Mouse (Mus musculus): Measurements from ENCODE around the gene Otoa. TPM values are rescaled to one million over a fixed set of nuclear protein-coding genes. Genes with fewer than 3 reads are reported as not detected.
A peak's percentile ranks its signal among the peaks of the same experiment; 100 is the strongest.

The Otoa gene
- total RNA-seq, 2 experiments from 2014 or later: 0.24 to 0.32 TPM

DNA sequence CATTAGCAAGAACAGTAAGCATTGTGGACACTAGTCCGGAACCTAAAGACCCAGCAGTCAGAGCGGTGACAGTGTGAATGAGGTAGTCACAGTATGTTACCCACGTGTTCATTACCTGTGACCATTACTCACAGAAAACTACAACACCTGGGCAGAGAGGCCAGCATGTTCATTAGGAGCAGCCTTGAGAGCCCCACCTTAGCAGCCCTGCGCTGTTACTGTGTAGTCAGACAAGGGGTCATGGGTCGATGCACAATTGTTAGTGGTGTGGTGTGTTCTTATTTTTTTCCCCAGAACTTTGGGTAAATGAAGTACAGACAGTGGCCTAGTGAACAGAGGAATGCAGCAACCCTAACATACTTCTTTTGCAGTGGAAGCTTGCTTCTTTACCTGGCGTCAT is 4.1 kb upstream of the Otoa start:
- DNase-seq (ENCODE audit: low spot score in 2 of 2): no peak
- intact Hi-C loops (cut with DNase I): loop anchor here (2.0 kb wide), 1 partner anchor 43 kb away; no protein-coding TSS in a partner anchor

DNA sequence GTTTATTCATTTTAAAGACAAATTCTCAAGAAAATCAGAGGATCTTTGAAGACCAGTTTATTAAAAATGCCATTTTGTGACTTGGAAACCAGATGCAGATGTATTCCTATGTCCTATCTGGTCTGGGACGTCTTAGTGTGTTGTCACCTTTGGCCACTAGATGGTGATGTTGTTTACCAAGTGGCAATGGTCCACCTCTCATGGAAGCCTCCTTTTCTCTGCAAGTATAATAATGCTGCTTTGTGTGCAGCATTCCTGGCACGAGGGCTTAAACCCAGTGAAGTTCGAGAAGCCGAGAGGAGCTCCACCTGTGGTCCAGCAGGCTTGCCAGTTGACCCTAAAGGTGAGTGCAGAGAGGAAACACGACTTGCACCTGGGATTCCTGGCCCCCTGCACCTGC is 3.6 kb upstream of the Otoa start:
- peak; percentile 82 to 85 for DNase-seq (ENCODE audit: low spot score in 2 of 2)
- intact Hi-C loops (cut with DNase I): loop anchor here (2.0 kb wide), 1 partner anchor 43 kb away; no protein-coding TSS in a partner anchor

DNA sequence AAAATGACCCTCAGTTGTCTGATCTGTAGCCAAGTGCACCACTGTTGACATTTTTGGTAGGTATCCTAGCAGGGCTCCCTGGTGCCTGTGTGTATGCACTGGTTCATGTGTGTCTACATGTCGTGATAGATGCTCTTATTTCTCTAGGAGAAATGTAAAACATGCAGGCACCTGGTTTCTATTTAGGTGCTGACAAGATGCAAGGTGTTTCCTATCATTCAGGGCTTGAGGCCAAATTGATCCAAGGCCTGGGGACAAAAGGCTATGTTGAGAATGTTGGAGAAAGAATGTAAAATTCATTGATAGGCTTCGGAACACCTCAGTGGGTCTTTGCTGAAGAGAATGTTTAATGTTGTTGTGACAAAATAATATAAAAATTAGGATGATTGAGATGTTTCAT is 366 bp downstream of the Otoa start:
- no peak for DNase-seq (ENCODE audit: low spot score in 2 of 2)
- intact Hi-C loops (cut with DNase I): loop anchor here (10.0 kb wide), 1 partner anchor 563 kb away; no protein-coding TSS in a partner anchor

DNA sequence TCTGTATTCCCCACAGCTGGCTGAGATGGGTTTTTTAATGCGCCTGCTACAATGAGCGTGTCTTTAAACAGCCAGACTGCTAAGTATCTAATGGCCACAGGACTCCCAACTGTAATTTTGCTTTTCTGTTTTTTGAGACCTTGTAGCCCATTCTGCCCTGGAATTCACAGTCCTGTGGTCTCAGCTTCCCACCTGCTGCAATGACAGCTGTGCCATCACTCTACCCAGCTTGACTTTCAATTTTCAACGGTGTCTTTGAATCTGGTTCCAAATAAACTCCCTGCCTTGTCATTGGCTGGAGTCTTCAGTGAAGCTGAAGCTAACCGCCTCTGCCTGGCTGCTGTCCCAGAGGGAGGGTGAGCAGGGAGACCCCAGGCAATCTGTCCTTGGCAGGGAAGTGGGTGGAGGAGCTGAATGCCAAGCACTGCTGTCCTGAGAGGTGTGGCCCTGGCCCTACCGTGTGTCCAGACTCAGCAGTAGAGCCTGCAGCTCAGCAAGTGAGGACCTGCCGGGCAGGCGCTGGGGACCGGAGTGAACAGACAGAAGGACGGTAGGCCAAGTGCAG is 1.6 kb downstream of the Otoa start:
- no peak for DNase-seq (ENCODE audit: low spot score in 2 of 2)
- intact Hi-C loops (cut with DNase I): loop anchor here (10.0 kb wide), 1 partner anchor 562 kb away; no protein-coding TSS in a partner anchor

DNA sequence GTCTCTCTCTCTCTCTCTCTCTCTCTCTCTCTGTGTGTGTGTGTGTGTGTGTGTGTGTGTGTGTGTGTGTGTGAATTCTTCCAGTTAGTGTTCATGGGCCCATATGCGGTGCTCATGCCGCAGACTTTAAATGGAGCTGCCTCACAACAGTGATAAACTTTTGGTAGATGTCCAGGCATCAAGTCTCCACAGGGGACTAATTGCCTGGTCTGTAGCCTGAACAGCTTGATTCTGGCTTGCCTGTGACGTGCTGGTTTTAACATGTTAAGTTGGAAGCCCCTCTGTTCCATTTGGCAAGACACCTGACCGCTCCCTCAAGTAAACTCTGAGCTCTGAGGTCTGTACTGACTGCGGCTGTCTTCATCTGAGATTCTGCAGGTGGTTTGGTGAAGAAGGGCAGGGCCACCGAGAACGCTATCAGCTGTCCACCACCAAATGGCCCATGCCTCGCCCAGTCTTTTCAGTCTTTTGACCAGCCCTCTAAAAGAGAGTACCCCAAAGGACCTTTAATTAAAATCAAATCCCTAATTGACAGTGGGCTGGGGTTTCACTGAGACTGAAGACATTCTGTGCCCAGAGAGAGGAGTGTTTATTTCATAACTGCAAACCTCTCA is 3.5 kb downstream of the Otoa start:
- intact Hi-C loops (cut with DNase I): loop anchor here (10.0 kb wide), 1 partner anchor 560 kb away; no protein-coding TSS in a partner anchor
- DNase-seq (ENCODE audit: low spot score in 2 of 2): no peak

DNA sequence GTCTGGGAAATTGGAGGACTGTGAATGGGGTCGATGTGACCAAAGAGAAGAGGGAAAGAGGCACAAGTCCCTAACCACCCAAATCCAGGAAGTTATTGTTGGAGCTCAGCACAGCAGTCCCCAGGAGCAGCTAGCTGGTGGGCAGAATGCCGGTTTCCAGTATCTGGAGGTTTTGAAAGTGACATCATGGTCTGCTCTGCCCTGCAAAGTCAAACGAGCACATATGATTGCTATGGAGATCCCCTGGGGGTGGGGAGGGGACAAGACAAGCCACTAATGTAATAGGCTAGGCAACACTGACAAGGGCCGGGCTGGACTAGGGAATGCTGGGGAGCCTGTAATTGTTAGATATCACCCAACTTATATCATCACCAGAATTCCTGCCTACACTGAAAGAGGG is 4.0 kb downstream of the Otoa start:
- intact Hi-C loops (cut with DNase I): loop anchor here (10.0 kb wide), 1 partner anchor 559 kb away; no protein-coding TSS in a partner anchor
- no peak for DNase-seq (ENCODE audit: low spot score in 2 of 2)

DNA sequence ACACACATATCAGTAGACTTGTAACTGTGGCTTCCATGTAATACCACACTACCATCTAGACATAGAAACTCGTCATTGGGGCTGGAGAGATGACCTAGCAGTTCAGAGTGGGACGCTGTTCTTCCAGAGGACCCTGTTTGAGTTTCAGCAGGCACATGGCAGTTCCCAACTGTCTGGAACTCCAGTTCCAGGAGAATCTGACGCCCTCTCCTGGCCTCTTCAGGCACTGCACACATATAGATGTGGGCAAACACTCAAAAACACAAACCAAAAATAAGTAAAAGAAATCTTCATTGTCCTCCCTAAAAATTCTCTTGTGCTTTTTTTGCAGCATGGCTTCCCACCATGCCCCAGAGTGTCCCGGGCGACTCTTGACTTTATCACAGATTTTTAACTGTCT is 7.3 kb downstream of the Otoa start:
- no peak for DNase-seq (ENCODE audit: low spot score in 2 of 2)
- intact Hi-C loops (cut with DNase I): loop anchor here (10.0 kb wide), 1 partner anchor 556 kb away; no protein-coding TSS in a partner anchor

- no peak for DNase-seq (ENCODE audit: low spot score in 2 of 2)
- intact Hi-C loops (cut with DNase I): no loop called here
These were observed 9.3 kb downstream of the Otoa start for GRCm38 (mm10) chr7:121090748-121091147.

GRCm38 (mm10) chr7:121093026-121093425 is 11.6 kb downstream of the Otoa start:
- intact Hi-C loops (cut with DNase I): no loop called here
- DNase-seq (ENCODE audit: low spot score in 2 of 2): no peak

GRCm38 (mm10) chr7:121098614-121099389 is 17.4 kb downstream of the Otoa start:
- intact Hi-C loops (cut with DNase I): no loop called here
- DNase-seq (ENCODE audit: low spot score in 2 of 2): no peak

GRCm38 (mm10) chr7:121107851-121108250 is 26.4 kb downstream of the Otoa start:
- no peak for DNase-seq (ENCODE audit: low spot score in 2 of 2)
- intact Hi-C loops (cut with DNase I): no loop called here

- intact Hi-C loops (cut with DNase I): no loop called here
These were observed 29.9 kb downstream of the Otoa start for GRCm38 (mm10) chr7:121111321-121111720.

GRCm38 (mm10) chr7:121111762-121112161 is 30.3 kb downstream of the Otoa start:
- intact Hi-C loops (cut with DNase I): no loop called here
- DNase-seq (ENCODE audit: low spot score in 2 of 2): no peak

More at GRCm38 (mm10) chr7:121111321-121111720, 29.9 kb downstream of the Otoa start:
- no peak for DNase-seq (ENCODE audit: low spot score in 2 of 2)

GRCm38 (mm10) chr7:121120143-121120818 is 38.8 kb downstream of the Otoa start:
- intact Hi-C loops (cut with DNase I): loop anchor here (2.0 to 10.0 kb wide), 3 partner anchors 43 to 285 kb away; no protein-coding TSS in a partner anchor
- peak; percentile 89 to 94 for DNase-seq (ENCODE audit: low spot score in 2 of 2)

DNA sequence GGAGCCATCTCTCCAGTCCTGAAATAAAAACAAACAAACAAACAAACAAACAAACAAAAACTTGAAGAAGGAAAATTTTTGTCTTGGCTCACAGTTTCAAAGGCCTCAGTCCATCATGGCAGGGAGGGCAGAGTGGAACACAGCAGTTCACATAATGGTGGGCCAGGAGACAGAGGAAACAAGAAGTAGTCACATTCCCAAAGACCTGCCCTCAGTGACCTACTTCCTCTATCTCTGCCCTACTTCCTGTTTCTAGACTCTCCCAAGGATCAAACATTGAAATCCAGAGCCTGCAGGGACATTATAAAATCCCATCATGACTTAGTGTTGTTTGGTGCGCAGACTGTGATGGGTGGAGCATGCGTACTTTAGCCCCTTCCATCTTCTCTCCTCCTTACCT is 49.4 kb downstream of the Otoa start:
- intact Hi-C loops (cut with DNase I): no loop called here
- DNase-seq (ENCODE audit: low spot score in 2 of 2): no peak

GRCm38 (mm10) chr7:121141274-121141673 is 59.8 kb downstream of the Otoa start:
- intact Hi-C loops (cut with DNase I): no loop called here
- peak; percentile 14 to 15 for DNase-seq (ENCODE audit: low spot score in 2 of 2)

DNA sequence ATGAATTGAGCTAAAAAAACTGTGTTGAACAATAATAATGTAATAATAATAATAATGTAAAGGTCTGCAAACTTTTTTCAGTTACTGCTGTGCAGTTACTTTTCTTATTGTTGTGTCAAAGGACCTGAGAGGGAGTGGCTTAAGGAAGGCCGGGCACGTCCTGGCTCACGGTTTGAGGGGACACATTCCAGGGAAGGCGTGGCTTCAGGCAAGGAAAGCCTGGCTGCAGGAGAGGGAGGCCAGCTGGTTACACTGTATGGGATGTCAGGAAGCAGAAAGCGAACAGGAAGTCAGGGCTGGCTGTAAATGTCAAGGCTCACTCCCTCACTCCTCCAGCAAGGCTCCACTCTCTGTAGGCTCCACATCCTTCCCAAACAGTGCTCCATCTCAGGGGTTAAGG is 69.2 kb downstream of the Otoa start:
- intact Hi-C loops (cut with DNase I): loop anchor here (10.0 kb wide), 3 partner anchors 224 to 494 kb away; no protein-coding TSS in a partner anchor
- DNase-seq (ENCODE audit: low spot score in 2 of 2): no peak

DNA sequence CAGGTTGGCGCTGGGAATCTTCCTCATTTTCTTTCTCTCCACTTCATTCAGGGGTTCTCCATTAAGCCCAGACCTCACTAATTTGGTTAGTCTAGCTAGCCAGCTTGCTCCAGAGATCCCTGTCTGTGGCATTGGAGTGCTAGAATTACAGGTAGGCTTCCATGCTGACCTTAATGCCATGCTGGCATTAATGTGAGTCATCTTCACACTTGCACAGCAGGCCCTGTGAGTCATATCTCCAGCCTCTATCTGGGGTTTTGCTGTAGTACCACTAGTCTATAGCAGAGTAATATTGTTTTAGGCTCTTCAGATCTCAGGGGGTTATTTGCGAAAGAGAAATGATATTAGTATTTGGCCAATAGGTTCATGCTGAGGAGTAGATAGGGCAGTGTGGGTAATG is 70.7 kb downstream of the Otoa start:
- no peak for DNase-seq (ENCODE audit: low spot score in 2 of 2)
- intact Hi-C loops (cut with DNase I): loop anchor here (10.0 kb wide), 3 partner anchors 223 to 493 kb away; no protein-coding TSS in a partner anchor

DNA sequence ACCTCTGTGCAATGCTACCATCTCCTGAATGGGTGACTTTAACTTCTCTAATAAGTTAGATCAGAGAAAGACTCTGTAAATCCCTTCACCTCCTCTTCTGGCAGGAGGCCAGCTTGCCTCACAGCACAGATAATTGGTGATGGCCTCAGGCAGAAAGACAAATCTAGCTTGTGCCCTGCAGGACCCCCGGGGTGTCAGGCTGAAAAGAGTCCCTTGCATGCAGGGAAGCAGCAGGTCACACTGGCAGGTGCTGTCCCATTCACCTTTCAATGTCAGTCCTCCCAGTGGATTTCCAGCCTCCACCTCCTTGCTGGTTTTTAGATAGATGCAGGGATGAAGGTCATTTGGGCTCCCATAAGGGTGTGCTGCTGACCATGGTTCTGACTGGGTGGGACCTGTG is 84.2 kb downstream of the Otoa start:
- intact Hi-C loops (cut with DNase I): no loop called here
- DNase-seq (ENCODE audit: low spot score in 2 of 2): peak in 1 of 2 experiments; percentile 13

DNA sequence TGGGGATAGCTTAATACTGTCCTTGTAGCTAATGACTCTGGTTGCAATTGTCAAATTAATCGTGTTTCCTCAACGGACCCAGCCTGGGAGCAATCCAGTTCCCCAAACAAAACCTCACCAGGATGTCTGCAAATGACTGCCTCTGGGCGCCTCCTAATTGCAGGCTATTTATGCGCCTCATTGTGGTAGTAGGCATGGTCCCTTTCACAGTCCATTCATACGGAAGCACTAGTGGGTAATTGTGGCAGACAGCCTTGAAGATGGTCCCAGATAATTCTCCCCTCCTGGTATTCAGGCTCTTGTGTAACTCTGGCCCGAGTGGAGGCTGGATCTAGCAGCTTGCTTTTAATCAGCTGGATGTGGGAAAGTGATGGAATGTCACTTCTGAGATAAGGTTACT is 90.4 kb downstream of the Otoa start:
- intact Hi-C loops (cut with DNase I): no loop called here
- no peak for DNase-seq (ENCODE audit: low spot score in 2 of 2)
